Mouse (Mus musculus): ENCODE data around the gene Prim1. TPM values are rescaled to one million over a fixed set of nuclear protein-coding genes. Genes with fewer than 3 reads are reported as not detected.

Gene Prim1
- 90.2 and 93.0 TPM in 2 replicates for polyA plus RNA-seq (2015; fragmentation: Nextera tagmentation; extraction: Ambion mirVana)

DNA sequence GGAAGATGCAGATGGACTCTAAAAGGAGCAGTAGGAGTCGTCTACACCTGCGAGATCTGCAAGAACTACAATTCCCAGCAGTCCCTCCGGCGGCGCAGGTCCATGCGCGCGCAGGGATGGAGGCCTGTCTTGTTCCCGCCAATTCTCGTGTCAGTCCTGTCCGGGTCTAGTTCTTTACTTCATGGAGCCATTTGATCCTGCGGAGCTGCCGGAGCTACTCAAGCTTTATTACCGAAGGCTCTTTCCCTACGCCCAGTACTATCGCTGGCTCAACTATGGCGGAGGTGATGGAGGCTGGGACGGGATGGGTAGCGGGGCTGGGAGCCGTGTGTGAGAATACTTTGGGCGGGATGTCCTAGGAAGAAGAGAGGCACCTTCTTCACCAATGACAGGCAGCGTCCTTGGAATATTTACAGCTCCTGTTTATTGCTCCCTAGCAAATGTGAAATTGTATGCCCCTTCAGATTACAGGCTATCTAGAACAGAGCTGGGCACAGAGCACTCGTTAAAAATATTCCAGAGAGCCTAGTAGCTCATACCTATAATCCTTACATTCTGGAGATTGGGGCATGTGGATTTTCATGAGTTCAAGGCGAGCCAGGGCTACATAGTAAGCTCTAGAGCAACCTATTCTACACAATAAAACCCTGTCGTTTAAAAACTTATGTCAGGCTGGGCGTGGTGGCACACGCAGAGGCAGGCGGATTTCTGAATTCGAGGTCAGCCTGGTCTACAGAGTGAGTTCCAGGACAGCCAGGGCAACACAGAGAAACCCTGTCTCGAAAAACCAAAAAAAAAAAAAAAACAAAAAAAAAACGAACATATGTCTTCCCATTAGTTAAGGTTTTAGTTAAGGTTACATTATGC is at the start of gene Prim1:
TSS of gene Prim1 (plus strand) at position 101 of the 867 bp plus-strand sequence.
- peak within 1 kb of the TSS; percentile 80 for H3K4me3 ChIP-seq
- H3K9me3 ChIP-seq: no peaks in the 10 kb centered on the region
- peak within 1 kb of the TSS; percentile 77 for H3K27ac ChIP-seq
- H3K4me2 ChIP-seq: peak within 1 kb of the TSS; percentile 67
- peak within 1 kb of the TSS; percentile 68 for H3K9ac ChIP-seq
- H3K27me3 ChIP-seq: no peaks in the 10 kb centered on the region
- H3K36me3 ChIP-seq: peaks cover 23% of the 10 kb centered on the region
- WGBS: 5% methylated on average over 31 of the region's 31 CpGs
- H3K4me1 ChIP-seq: no peaks in the 10 kb centered on the region
- ATAC-seq (ENCODE audit: borderline replicate concordance, extremely low read depth, low FRiP score, low TSS enrichment): peak; percentile 92; the same call in 1 of the 2 replicates

DNA sequence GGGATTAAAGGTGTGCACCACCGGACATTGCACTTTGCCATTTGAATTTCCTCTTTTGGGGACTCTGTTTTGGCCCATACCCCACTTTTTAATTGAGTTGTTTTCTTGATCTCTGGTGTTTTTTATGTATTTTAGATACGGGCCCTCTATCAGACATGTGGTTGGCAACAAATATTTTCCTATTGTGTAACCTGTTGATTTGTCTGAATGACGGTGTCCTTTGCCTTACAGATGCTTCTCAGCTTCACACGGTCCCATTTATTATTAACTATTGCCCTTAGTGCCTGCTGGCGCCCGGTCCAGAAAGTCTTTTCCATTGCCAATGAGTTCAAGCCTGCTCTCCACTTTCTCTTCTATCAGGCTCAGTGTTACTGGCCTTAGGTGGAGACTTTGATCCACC is 48.5 kb upstream of the Prim1 start:
- H3K27me3 ChIP-seq: no peaks in the 10 kb centered on the region
- no peak overlapping the region for H3K27ac ChIP-seq
- H3K9ac ChIP-seq: no peak overlapping the region
- no peak for ATAC-seq (ENCODE audit: borderline replicate concordance, extremely low read depth, low FRiP score, low TSS enrichment)
- no peak overlapping the region for H3K4me2 ChIP-seq
- H3K4me1 ChIP-seq: no peaks in the 10 kb centered on the region
- H3K9me3 ChIP-seq: no peaks in the 10 kb centered on the region
- no peak overlapping the region for H3K4me3 ChIP-seq
- 90% methylated on average over 6 of the region's 6 CpGs for WGBS
- no peaks in the 10 kb centered on the region for H3K36me3 ChIP-seq

DNA sequence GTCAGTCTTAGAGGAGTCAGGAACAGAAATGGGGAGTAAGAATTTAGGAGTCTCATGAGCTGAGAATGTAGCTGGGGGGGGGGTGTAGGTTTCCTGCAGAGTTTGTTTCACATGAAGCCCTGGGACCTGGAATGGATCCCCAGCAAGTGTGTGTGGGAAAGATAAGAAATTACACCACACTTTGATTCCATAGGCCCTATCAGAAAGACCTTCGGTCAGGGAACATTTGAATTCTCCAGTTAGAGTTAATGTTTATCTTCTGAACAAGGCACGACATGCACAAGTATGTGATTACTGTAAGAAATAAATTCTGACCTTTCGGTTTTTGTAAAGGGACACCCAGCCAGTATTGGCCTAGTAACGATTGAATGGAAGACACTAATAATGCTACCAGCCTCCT is 45.1 kb upstream of the Prim1 start:
- WGBS: 48% methylated on average over 4 of the region's 4 CpGs
- no peaks in the 10 kb centered on the region for H3K36me3 ChIP-seq
- H3K4me1 ChIP-seq: no peaks in the 10 kb centered on the region
- no peak overlapping the region for H3K4me3 ChIP-seq
- no peak overlapping the region for H3K9ac ChIP-seq
- H3K27ac ChIP-seq: no peak overlapping the region
- no peak for ATAC-seq (ENCODE audit: borderline replicate concordance, extremely low read depth, low FRiP score, low TSS enrichment)
- H3K9me3 ChIP-seq: no peaks in the 10 kb centered on the region
- H3K4me2 ChIP-seq: no peak overlapping the region
- no peaks in the 10 kb centered on the region for H3K27me3 ChIP-seq

DNA sequence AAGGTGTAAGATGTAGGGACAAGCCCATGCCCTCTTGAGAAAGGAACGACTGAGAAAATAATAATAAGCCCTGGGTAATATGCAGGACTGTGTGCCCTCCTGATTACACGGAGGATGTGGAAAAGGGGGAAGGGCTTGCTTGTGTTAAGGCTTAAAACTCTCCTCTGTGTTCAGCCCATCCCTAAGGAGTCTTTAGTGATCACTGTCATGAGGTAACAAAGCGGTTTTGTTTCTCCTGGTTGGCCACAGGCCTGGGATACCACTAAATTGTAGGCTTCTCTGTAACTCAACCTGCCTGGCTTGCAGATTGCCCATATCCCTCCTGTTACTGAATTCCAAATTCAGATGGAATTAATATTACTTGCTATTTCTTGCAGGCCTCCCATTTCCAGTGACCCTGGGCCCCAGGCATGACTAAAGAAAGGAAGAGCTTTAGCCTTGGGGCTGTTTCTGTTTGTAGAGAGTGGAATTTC is 44.6 kb upstream of the Prim1 start:
- Histone ChIP-seq H3K4me3 (no peak overlapping the region), H3K9me3 (no peaks in the 10 kb centered on the region), H3K27ac (no peak overlapping the region), H3K36me3 (no peaks in the 10 kb centered on the region), H3K4me2 (no peak overlapping the region), H3K4me1 (no peaks in the 10 kb centered on the region), H3K9ac (no peak overlapping the region), H3K27me3 (no peaks in the 10 kb centered on the region)
- no peak for ATAC-seq (ENCODE audit: borderline replicate concordance, extremely low read depth, low FRiP score, low TSS enrichment)
- 52% methylated on average over 3 of the region's 3 CpGs for WGBS

DNA sequence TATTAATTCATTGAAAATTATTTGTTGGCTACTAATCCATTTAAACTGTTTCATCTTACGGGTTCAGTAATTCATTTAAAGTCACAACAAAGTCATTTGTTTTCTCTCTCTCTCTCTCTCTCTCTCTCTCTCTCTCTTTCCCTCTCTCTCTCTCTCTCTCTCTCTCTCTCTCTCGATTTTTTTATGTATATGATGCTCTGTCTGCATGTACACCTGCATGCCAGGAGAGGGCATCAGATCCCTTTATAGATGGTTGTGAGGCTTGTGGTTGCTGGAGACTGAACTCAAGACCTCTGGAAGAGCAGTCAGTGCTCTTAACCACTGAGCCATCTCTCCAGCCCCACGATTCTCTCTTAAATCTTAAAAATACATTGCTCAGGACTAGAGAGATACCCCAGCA is 43.8 kb upstream of the Prim1 start:
- H3K27me3 ChIP-seq: no peaks in the 10 kb centered on the region
- H3K4me1 ChIP-seq: no peaks in the 10 kb centered on the region
- H3K4me3 ChIP-seq: no peak overlapping the region
- no peak overlapping the region for H3K4me2 ChIP-seq
- no peaks in the 10 kb centered on the region for H3K9me3 ChIP-seq
- no peak overlapping the region for H3K27ac ChIP-seq
- H3K36me3 ChIP-seq: no peaks in the 10 kb centered on the region
- no peak for ATAC-seq (ENCODE audit: borderline replicate concordance, extremely low read depth, low FRiP score, low TSS enrichment)
- H3K9ac ChIP-seq: no peak overlapping the region
- 55% methylated on average over 3 of the region's 3 CpGs for WGBS

DNA sequence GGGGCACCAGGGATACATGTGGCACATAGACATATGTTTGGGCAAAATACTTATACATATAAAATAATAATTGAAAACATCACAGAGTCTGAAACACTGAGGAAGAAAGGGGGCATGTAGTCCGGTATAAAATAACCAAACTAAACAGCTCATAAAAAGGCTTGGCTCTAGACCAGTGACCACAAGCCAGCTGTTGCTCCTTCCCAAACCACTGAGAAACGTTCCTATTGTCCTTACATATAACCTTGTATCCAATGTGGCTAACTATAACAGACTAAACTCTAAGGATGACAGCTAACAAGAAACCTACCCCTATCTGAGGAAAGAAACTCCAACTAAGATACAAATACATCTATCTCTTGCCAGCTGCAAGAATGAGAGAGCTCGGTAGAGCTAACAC is 40.9 kb upstream of the Prim1 start:
- no peak for ATAC-seq (ENCODE audit: borderline replicate concordance, extremely low read depth, low FRiP score, low TSS enrichment)
- Histone ChIP-seq H3K27ac (no peak overlapping the region), H3K4me1 (no peaks in the 10 kb centered on the region), H3K9ac (no peak overlapping the region), H3K4me3 (no peak overlapping the region), H3K27me3 (no peaks in the 10 kb centered on the region), H3K36me3 (no peaks in the 10 kb centered on the region), H3K4me2 (no peak overlapping the region), H3K9me3 (no peaks in the 10 kb centered on the region)
- WGBS: 72% methylated on average over 3 of the region's 3 CpGs

DNA sequence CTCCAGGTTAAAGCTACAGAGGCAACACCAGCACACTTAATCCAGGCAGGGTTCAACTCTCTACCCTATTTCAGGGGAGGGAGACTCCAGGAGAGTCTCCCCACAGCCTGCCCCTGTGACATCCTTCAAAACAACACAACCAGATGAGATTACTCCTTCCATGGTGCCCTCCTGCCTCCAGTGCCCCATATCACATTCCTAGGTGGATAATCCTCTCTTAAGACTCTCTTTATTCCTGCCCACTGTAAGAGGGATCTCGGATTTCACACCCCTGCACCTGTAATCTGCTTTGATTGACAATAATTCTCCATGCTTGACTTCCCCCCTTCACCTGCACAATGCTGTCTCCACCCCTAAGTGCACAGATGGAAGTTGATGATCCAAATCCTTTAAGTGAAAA is 39.5 kb upstream of the Prim1 start:
- WGBS: 24% methylated on average over 1 of the region's 1 CpGs
- H3K4me1 ChIP-seq: no peaks in the 10 kb centered on the region
- no peak overlapping the region for H3K4me2 ChIP-seq
- no peaks in the 10 kb centered on the region for H3K36me3 ChIP-seq
- H3K9me3 ChIP-seq: no peaks in the 10 kb centered on the region
- H3K27me3 ChIP-seq: no peaks in the 10 kb centered on the region
- no peak for ATAC-seq (ENCODE audit: borderline replicate concordance, extremely low read depth, low FRiP score, low TSS enrichment)
- no peak overlapping the region for H3K27ac ChIP-seq
- H3K4me3 ChIP-seq: no peak overlapping the region
- no peak overlapping the region for H3K9ac ChIP-seq

DNA sequence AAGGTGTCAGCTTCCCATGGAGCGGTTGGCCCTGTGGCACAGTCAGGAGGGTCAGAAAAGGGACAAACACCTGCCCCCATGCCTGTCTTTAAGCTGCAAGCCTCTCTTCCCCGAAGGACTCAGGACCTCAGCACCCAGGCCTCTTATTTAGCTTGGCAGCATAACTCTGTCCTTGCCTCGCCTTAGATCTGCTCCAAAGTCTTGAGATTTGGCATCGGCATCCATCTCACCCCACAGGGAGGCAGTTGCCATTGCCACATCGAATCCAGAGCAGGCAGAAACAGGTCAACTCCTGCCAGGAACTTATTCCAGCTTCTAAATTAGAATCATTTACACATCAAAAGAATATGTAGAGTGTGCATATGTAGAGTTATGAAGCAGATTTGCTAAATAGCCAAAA is 30.3 kb upstream of the Prim1 start:
- H3K4me3 ChIP-seq: no peak overlapping the region
- no peaks in the 10 kb centered on the region for H3K9me3 ChIP-seq
- no peak overlapping the region for H3K4me2 ChIP-seq
- H3K4me1 ChIP-seq: no peaks in the 10 kb centered on the region
- no peak overlapping the region for H3K27ac ChIP-seq
- H3K27me3 ChIP-seq: no peaks in the 10 kb centered on the region
- no peak for ATAC-seq (ENCODE audit: borderline replicate concordance, extremely low read depth, low FRiP score, low TSS enrichment)
- H3K9ac ChIP-seq: no peak overlapping the region
- H3K36me3 ChIP-seq: no peaks in the 10 kb centered on the region
- 74% methylated on average over 5 of the region's 5 CpGs for WGBS

DNA sequence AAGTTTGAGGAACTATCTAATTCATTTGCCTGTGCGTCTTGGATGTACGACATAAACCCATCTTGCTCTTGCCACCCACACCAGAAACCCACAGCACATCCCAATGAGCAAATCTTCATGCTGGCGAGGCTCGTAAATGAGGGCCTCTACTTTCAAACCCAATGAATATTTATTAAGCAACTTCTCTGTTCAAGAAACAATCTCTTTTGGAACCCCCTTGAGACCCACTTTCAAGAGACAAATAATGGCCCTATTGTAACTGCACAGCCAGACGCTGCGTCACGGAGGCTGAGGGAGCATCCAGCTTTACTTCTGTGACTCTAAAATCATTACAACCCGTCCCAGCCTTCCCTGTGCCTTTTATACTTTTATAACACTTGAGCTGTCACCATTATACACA is 29.4 kb upstream of the Prim1 start:
- no peak overlapping the region for H3K27ac ChIP-seq
- H3K4me3 ChIP-seq: no peak overlapping the region
- H3K36me3 ChIP-seq: no peaks in the 10 kb centered on the region
- ATAC-seq (ENCODE audit: borderline replicate concordance, extremely low read depth, low FRiP score, low TSS enrichment): no peak
- H3K9ac ChIP-seq: no peak overlapping the region
- H3K4me2 ChIP-seq: no peak overlapping the region
- no peaks in the 10 kb centered on the region for H3K4me1 ChIP-seq
- 78% methylated on average over 8 of the region's 8 CpGs for WGBS
- no peaks in the 10 kb centered on the region for H3K27me3 ChIP-seq
- no peaks in the 10 kb centered on the region for H3K9me3 ChIP-seq

DNA sequence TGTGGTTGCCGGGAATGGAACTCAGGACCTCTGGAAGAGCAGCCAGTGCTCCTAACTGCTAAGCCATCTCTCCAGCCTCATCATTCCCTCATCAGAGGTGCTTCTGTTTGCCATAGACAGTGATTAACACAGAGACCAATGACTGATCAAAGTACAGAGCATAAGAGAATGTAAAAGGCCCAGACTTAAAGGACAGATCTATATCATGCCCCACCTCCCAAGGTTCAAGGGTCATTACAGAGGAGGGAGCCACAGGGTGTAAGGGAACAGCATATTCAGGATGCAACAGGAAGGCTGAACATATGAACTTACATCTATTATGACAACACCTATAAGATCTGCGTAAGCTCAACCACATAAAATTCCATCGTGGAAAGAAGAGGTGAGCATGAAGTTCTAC is 18.3 kb upstream of the Prim1 start:
- WGBS: 85% methylated on average over 3 of the region's 3 CpGs
- Histone ChIP-seq H3K4me3 (no peak overlapping the region), H3K36me3 (no peaks in the 10 kb centered on the region), H3K4me2 (no peak overlapping the region), H3K27ac (no peak overlapping the region), H3K27me3 (no peaks in the 10 kb centered on the region), H3K4me1 (no peaks in the 10 kb centered on the region), H3K9ac (no peak overlapping the region), H3K9me3 (no peaks in the 10 kb centered on the region)
- ATAC-seq (ENCODE audit: borderline replicate concordance, extremely low read depth, low FRiP score, low TSS enrichment): no peak

DNA sequence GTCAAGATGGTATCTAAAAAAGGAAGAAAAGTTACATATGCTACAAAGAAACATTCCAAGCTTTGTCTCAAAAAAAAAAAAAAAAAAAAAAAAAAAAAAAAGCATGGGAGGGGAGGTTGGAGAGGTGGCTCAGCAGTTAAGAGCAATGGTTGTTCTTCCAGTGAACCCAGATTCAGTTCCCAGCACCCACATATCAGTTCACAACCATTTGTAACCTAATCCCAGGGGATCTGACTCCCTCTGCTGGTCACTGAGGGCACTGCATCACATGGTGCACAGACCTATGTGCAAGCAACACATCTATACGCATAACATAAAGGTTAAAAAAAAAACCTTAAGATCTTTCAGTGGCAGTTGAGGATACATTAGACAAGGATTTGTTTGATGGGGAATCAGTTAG is 16.7 kb upstream of the Prim1 start:
- Histone ChIP-seq H3K9ac (no peak overlapping the region), H3K27me3 (no peaks in the 10 kb centered on the region), H3K4me3 (no peak overlapping the region), H3K9me3 (no peaks in the 10 kb centered on the region), H3K4me1 (no peaks in the 10 kb centered on the region), H3K4me2 (no peak overlapping the region), H3K36me3 (no peaks in the 10 kb centered on the region), H3K27ac (no peak overlapping the region)
- ATAC-seq (ENCODE audit: borderline replicate concordance, extremely low read depth, low FRiP score, low TSS enrichment): no peak
- WGBS: 97% methylated on average over 1 of the region's 1 CpGs

DNA sequence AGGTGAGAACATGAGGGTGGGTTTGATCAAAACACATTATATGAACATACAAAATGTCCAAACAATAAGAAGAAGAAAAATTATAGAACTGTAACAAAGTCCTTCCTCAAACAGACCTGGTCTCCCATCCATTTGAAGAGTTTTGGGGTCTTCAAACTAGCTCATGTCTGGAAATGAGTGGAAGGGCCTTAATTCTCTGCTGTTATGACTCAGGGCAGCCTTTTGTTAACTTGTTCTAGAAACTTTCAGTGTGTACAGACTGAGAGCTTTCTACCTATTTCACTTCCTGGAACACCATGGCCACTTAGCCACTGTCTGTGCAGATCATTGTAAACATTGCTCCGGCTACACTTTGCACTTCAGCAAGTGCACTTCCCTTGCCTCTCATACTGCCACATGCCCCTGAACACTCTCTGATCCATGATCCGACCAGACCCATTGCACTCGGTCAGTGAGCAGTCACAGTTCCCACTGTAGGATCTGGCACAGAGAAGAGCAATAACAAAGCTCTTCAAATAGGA is 11.6 kb upstream of the Prim1 start:
- Histone ChIP-seq H3K4me1 (no peaks in the 10 kb centered on the region), H3K4me3 (no peak overlapping the region), H3K27ac (no peak overlapping the region), H3K27me3 (no peaks in the 10 kb centered on the region), H3K9ac (no peak overlapping the region), H3K4me2 (no peak overlapping the region), H3K36me3 (no peaks in the 10 kb centered on the region), H3K9me3 (no peaks in the 10 kb centered on the region)
- no peak for ATAC-seq (ENCODE audit: borderline replicate concordance, extremely low read depth, low FRiP score, low TSS enrichment)
- WGBS: 42% methylated on average over 3 of the region's 3 CpGs
